Mouse (Mus musculus): ENCODE data around the gene Yars. TPM values are rescaled to one million over a fixed set of nuclear protein-coding genes. Genes with fewer than 3 reads are reported as not detected.
A peak's percentile ranks its signal among the peaks of the same experiment; 100 is the strongest.

The Yars gene
- total RNA-seq (2021): 96.4 and 99.5 TPM in 2 replicates
- long read RNA-seq, transcript Yars-201 (13 exons, 2,909 nt): major isoform, 116 of 147 reads
- long read RNA-seq, partial matches to known transcripts: 13 of 147 reads
- long read RNA-seq, other reads (novel, unspliced or antisense): 17 of 147 reads

- peak; percentile 98 for DNase-seq
Observed at GRCm38 (mm10) chr4:129189542-129190519, at the start of gene Yars, which contains the start of gene S100pbp. TSS of gene Yars (plus strand) at chr4:129189760. TSS of gene S100pbp (minus strand) at chr4:129189727.

DNA sequence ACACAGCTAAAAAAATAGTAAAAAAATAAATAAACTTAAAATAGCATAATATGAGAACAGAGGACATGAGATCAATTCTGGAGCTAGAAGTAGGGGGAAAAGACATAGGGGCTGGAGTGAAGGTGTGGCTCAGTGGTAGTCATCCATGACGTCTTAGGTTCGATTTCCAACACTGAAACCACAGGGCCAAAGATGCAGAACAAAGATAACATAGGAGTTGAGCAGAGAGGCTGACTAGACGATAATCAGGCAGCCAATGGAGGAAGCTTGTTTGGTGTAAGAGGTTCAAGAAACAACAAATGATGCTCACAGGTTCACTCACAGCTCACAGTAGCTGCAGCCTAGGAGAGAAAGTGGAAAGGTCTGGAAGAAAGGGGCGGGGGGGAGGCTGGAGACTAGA, 48.8 kb upstream of the Yars start:
- DNase-seq: no peak

DNA sequence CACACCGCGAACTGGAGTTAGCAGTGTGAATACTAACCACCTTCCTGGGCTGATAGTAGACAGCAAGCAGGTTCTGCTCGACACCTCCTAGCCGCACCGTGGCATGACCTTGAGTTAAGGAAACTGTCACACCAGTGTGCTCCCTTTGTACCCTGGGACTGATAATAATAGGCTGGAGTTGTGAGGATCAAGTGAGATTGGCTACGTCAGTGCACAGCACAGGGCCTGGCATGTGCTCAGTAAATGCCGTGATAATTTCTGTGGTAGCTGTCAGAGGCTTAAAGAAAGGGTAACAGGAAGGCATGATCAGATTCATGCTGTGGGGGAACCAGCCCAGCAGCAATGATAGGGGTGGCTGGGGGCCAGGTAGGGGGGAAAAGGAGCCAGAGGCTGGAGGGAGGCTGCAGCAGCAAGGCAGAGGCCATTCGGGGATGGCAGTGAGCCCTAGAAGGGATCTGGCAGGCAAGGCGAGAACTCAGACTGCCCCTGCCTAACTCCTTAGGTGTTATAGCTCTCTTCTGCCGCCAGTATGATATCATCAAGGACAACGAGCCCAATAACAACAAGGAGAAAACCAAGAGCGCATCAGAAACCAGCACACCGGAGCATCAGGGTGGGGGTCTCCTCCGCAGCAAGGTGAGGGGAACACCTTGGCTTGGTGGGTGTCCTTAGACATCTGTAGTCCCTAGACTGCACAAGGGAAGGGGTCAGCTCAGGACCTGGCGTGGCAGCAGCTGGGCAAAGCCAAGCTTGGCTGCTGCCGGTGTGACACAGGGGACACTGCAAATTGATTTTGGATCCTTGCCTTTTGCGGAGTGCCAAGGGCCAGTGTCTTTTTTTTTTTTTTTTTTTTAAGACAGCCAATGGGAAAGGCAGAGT, 47.8 kb upstream of the Yars start:
- DNase-seq: no peak

GRCm38 (mm10) chr4:129142439-129143045, 47.0 kb upstream of the Yars start:
- DNase-seq: no peak

- DNase-seq: no peak
Observed at GRCm38 (mm10) chr4:129143509-129143908, 46.1 kb upstream of the Yars start.

GRCm38 (mm10) chr4:129144401-129145367, 44.9 kb upstream of the Yars start:
- no peak for DNase-seq

- DNase-seq: no peak
Observed at GRCm38 (mm10) chr4:129145411-129145810, 44.1 kb upstream of the Yars start.

GRCm38 (mm10) chr4:129145943-129146342, 43.6 kb upstream of the Yars start:
- no peak for DNase-seq

DNA sequence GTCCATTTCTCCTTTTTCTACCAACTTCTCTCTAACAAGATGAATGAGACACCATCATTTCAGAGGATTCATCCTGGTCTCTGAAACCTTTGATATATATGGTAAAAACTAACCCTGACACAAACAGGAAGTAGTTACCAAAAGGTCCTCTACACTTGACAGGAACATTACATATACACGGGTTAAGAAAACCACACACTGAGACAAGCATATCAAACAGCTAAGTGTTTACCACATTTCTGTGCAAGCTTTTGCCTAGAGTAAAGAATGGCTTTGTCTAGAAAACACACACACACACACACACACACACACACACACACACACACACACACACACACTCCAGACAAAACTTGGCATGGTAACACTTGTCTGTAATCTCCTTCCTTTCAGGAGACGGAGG, 43.2 kb upstream of the Yars start:
- no peak for DNase-seq

- no peak for DNase-seq
Observed at GRCm38 (mm10) chr4:129147552-129148103, 41.9 kb upstream of the Yars start.

DNA sequence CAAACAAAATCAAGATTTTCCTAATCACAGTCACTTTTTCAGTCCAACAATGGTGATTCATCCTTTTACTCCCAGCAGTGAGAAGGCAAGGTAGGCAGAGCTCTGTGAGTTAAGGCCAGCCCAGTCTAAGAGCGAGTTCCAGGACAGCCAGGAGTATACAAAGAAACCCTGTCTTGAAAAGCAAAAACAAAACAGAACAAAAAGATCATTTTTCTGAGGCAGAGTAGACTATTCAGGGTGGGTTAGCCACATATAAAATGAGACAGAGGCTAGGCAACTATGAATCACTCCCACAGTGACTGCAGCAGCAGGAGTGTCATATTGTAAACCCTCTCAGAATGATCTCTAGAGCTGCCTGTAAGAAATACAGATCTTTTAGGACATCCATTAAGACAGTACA, 40.2 kb upstream of the Yars start:
- no peak for DNase-seq

- DNase-seq: no peak
Observed at GRCm38 (mm10) chr4:129151276-129151811, 38.2 kb upstream of the Yars start.

DNA sequence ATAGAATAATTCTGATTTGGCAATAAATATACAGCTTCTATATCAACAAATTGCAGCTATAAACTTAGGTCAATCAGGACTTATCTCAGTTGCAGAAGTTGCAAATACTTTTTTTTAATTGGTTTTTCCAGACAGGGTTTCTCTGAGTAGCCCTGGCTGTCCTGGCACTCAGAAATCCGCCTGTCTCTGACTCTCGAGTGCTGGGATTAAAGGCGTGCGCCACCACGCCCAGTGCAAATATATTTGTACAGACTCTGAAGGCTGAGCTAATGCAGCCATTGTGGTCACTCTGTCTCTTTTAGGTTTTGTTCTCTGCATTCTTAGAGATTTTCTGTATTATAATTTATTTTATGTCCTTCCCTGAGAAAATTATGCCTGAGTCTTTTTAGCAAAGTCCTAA, 32.0 kb upstream of the Yars start:
- no peak for DNase-seq

- DNase-seq: no peak
Observed at GRCm38 (mm10) chr4:129158549-129158948, 31.0 kb upstream of the Yars start.

GRCm38 (mm10) chr4:129161076-129161475, 28.5 kb upstream of the Yars start:
- no peak for DNase-seq

GRCm38 (mm10) chr4:129161581-129162255, 27.8 kb upstream of the Yars start:
- DNase-seq: no peak

DNA sequence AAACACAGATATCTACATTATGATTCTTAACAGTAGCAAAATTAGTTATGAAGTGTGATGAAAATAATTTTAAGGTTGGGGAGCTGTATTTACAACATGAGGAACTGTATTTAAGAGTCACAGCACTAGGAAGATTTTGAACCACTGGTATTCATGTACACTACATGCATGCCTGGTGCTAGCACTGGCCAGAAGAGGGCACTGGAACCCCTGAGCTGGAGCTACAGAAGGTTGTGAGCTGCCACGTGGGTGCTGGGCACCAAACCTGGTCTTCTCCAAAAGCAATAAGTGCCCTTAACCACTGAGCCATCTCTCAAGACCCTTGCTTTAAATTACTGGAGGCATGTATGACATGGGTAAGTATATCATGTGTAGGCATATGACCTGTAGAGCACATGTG, 17.0 kb upstream of the Yars start:
- no peak for DNase-seq

DNA sequence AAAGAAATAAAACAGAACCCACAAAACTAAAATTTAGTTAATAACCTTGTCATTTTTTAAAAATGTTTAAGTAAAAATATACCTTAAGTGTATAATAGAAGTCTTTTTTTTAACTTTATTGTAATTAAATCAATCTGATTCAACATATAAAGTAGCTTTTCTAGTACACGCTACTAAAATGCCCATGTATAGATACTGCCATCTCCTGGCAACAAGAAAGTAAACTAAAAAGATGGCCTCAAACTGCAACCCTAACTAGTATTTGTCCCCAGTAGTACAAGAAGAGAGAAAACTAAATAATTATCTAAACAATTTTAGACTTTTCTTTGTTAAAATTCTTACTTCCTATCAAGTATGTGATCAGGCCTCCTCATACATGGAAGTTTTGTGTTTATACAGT, 10.0 kb upstream of the Yars start:
- DNase-seq: no peak

DNA sequence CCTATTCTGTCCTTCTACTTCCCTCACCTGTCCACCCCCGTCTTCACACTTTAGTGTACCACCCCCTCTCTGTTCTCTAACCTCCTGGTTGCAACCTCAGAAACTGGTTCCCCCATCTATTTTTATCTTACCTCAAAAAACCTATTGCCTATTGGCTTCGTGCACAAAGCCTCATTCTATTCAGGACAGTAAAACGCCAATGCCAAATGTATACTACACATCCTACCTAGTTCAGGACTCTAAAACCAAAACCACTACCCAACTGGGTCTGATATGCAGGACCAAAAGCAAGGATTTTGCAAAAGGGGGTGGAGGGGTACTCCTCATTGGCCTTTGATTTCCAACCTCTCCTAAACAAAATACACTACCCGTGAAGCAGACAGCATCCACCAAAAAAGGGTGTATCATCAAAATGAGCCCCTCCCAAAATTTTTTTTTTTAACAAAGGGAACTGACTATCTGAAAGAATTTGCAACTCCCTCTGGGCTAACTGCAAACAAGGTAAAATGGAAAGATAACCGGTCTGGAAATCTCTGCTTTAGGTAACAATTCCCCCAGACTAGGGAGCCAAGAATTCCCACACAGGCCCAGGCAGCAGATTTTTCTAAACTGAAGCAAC, 1.4 kb upstream of the Yars start:
- DNase-seq: no peak

Data from adrenal gland, postnatal 25 days (tissue).